Mouse (Mus musculus) CD4-positive, CD25-positive, alpha-beta regulatory T cell, adult 4 months (primary cell): ENCODE measurements around the gene Smtnl2. TPM values are rescaled to one million over a fixed set of nuclear protein-coding genes. Genes with fewer than 3 reads are reported as not detected.
"Not testable (repeated sequence)": the region's sequence is repeated elsewhere in the genome, so short reads cannot be mapped to it uniquely, and the experiment has no call there.

ENCODE experiments used
- ATAC-seq: one replicate; pipeline ENCODE4 v1.8.0; 2017
- polyA plus RNA-seq, 2 experiments: library from polyadenylated mRNA; unstranded; fragments of 100-300 nt; shearing (Covaris generic); gene quantifications; one replicate each; pipeline ENCODE4 v1.2.1; 2017

The Smtnl2 gene
- polyA plus RNA-seq, 2 experiments from 2014 or later = 0.23 TPM; not detected in 1

DNA sequence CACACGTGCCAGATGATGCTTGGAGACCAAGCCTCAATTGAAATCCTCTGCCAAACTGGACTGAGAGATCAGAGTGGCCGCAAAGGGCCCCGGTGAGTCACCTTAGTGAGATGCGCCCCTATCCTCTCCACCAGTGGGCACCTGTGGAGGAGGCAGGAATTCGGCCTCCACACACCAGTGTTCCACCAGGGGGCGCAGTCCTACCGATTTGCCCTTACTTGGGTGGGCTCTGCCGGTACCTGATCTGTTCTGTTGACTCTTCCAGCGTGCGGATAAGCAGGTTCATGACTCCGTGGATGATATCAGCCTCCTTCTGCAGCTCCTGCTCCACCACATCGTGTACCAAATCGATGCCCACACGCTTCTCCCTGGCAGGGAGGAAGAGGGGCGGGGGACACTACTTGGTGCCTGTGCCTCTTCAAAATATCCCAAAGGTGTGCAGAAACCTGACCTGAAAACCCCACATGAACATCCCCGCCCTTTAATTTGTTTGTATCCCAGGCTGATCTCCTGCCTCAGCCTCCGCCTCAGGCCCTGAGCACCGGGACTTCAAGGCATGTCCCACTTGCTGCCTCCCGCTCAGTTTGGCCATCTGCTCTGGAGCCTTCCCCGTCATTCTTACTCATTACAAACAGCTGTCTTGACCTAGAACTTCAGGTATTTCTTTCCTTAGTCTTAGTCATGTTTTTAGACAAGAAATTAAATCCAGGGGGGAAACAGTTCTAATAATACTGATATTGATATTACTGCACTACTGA is 56.4 kb downstream of the Smtnl2 start:
- no peak for ATAC-seq

DNA sequence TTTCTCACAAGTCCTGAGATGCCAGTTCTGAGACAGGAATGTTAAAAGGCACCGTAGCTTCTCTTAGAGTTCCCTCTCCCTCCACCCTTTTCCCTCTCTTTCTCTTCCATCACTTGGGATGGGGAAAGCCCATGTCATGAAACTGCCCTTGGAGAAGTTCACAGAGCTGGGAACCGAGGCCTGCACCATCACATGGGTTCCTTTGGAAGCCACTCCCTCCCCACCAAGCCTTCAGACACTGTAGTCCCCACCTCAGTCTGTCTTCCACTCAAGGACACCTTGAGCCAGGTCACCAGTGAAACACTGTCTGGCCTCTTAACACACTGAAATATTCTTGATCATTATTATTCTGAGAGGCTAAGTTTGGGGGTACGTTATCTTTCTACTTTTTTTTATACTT is 58.3 kb downstream of the Smtnl2 start:
- no peak for ATAC-seq

DNA sequence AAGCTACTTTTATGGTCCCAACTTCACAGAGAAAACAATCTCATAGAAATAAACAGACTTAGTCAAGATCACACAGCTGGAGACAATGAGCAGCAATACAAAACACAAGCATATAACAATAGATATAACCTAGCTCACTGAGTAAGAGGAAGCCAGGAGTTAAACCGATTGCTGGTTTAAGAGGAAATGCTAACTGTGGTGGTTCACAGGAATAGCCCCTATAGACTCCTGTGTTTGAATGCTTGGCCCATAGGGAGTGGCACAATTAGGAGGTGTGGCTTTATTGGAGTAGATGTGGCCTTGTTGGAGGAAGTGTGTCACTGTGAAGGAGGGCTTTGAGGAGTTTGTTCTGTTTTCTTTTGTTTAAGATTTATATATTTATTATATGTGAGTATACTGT is 59.2 kb downstream of the Smtnl2 start:
- no peak for ATAC-seq

DNA sequence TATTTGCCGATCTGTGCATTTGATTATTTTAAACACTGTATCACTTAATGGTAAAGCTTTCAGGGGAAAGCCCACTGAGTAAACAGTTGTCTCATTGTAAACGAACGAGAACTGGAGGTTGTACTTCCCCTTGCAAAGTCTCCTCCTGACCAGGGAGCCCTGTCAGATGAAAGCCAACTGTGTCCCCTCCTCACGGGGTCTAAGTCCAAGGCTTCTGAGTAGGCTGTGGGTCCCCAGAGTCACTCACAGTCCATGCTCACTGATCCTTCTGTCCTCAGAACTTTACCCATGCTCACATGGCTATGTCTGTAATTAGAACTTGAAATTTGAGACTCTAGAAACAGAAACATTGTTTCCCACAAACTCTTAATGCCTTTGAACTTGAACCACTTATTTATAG is 61.9 kb downstream of the Smtnl2 start:
- ATAC-seq = no peak

DNA sequence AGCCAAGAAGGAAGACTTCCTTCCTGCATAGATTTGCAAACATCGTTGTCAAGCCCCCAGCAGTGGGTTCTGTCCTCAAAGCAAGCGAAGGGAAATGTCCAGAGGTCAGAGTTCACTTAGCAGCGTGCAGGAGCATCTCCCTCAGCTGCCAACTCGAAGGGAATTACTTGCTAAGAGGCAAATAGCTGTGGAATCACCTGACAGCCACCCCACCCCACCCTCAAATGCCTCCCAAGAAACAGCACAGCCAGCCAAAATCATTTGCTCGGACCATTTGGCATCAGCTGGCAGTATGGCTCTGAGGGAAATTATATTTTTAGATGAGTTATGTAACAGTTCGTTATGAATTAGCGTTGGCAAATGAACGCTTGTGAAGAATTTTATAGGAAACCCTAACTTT is 62.5 kb downstream of the Smtnl2 start:
- no peak for ATAC-seq

GRCm38 (mm10) chr11:72348563-72348962 is 63.0 kb downstream of the Smtnl2 start:
- ATAC-seq = no peak

- no peak for ATAC-seq
Measured at GRCm38 (mm10) chr11:72344486-72344885, 67.0 kb downstream of the Smtnl2 start.

GRCm38 (mm10) chr11:72343904-72344303 is 67.6 kb downstream of the Smtnl2 start:
- ATAC-seq = no peak

- ATAC-seq = not testable (repeated sequence)
Measured at GRCm38 (mm10) chr11:72343238-72343625, 68.3 kb downstream of the Smtnl2 start.

DNA sequence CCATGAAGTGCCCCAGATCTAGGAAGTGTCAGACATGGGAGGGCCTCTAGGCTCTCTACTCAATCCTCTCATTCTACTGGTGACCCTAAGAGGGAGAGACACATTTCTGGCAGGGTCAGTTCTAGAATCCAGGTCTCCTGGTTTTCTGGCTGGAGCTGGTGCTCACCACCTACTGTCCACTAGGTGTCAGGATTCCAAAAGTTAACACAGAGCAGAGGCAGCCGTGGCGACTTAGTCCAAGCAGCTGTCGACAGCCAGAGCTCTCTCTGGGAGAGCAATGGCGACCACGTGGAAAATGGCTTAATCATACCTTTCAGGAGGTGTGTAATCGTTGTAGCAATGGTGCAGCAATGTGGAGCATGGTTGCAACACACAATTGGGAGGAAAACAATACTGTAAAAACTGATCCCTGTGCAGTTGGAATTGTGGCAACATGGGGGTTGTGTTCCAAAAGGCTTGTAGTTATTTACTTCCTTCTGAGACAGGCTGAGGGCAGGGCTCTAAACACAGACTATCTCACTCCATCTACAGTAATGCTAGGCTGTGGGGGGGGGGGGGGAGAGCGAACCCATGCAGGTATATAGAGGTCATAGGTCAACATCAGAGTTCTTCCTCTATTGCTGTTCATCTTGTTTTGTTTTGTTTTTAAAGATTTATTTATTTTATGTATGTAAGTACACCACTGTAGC is 68.8 kb downstream of the Smtnl2 start:
- ATAC-seq = no peak

DNA sequence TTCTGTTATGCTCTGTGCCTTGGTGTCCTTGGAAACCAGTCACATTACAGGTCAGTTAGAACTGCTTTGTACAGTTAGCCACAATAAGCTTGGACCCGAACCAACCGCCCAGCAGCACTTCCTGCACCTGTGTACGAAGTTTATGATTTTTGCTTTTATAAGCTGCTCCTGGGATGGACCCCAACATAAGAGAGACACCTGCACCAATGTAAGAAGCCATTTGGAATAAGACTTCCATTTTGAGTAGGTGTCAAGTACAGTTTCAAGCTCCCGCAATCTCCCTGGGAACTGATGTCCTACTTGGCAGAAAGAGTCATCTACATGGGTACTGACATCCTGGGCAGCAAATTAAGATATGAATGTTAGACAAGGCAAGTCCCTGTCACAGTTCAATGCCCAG is 71.8 kb downstream of the Smtnl2 start:
- no peak for ATAC-seq

Other genes with a start within 250 kb of the Smtnl2 start
- gene Gm43951, start 204.9 kb downstream of the Smtnl2 start, polyA plus RNA-seq = not detected
- gene 4933427D14Rik, start 204.3 kb downstream of the Smtnl2 start, polyA plus RNA-seq = 10 to 100 TPM; 19.2 to 24.4 TPM
- gene Txndc17, start 204.2 kb downstream of the Smtnl2 start, polyA plus RNA-seq = 10 to 100 TPM; 86.0 to 99.9 TPM
- 10 to 100 TPM; 17.9 to 19.9 TPM for gene Med31, start 196.1 kb downstream of the Smtnl2 start, polyA plus RNA-seq
- gene Slc13a5, start 144.5 kb downstream of the Smtnl2 start, polyA plus RNA-seq = not detected
- 100 to 1,000 TPM in 1 of 2 experiments, 10 to 100 TPM in 1; 97.3 to 116 TPM for gene Xaf1, start 110.1 kb downstream of the Smtnl2 start, polyA plus RNA-seq
- under 1 TPM in 1 of 2 experiments, not detected in 1; 0.96 TPM for gene Fbxo39, start 97.3 kb downstream of the Smtnl2 start, polyA plus RNA-seq
- gene Tekt1, start 49.3 kb downstream of the Smtnl2 start, polyA plus RNA-seq = not detected
- gene Ggt6, start 23.8 kb upstream of the Smtnl2 start, polyA plus RNA-seq = not detected
- gene Mybbp1a, start 29.6 kb upstream of the Smtnl2 start, polyA plus RNA-seq = 100 to 1,000 TPM in 1 of 2 experiments, 10 to 100 TPM in 1; 73.7 to 102 TPM
- not detected for gene Spns2, start 78.2 kb upstream of the Smtnl2 start, polyA plus RNA-seq
- gene Spns3, start 138.8 kb upstream of the Smtnl2 start, polyA plus RNA-seq = 1 to 10 TPM in 1 of 2 experiments, under 1 TPM in 1; 0.86 to 1.6 TPM
- 10 to 100 TPM; 39.8 to 44.8 TPM for gene Ube2g1, start 195.6 kb upstream of the Smtnl2 start, polyA plus RNA-seq